Mouse (Mus musculus) embryonic fibroblast, embryonic 13.5 days (primary cell): Measurements from ENCODE around the gene Olfr553. TPM values are rescaled to one million over a fixed set of nuclear protein-coding genes. Genes with fewer than 3 reads are reported as not detected.
A peak's percentile ranks its signal among the peaks of the same experiment; 100 is the strongest.

Source experiments
- H3K27ac ChIP-seq: 2 replicates; pipeline ENCODE4 v1.5.1; 2012; ENCODE audit warnings: low read length, control low read depth, inconsistent platforms; ENCODE audit not compliant: insufficient read depth
- H3K4me1 ChIP-seq: 2 replicates; pipeline ENCODE4 v1.6.1; 2011; ENCODE audit warnings: low read length; ENCODE audit not compliant: control insufficient read depth, insufficient read depth
- H3K4me3 ChIP-seq: 2 replicates; pipeline ENCODE4 v1.5.1; 2011; ENCODE audit warnings: mild to moderate bottlenecking, control low read depth, low read length; ENCODE audit not compliant: insufficient read depth
- CTCF ChIP-seq: IDR thresholded peaks from 2 replicates; pipeline ENCODE4 v1.5.1; 2011; ENCODE audit warnings: mild to moderate bottlenecking, control low read depth, low read length, moderate library complexity, borderline replicate concordance; ENCODE audit not compliant: insufficient read depth
- POLR2A ChIP-seq: IDR thresholded peaks from 2 replicates; pipeline ENCODE4 v1.6.1; 2011; ENCODE audit warnings: low read depth, mild to moderate bottlenecking, control low read depth, low read length, moderate library complexity
- polyA plus RNA-seq: library from polyadenylated mRNA; stranded (reverse); fragments of >200 nt; gene quantifications from 2 replicates; pipeline ENCODE4 v1.2.4, GENCODE M21; 2011; ENCODE audit warnings: low read depth; ENCODE audit not compliant: missing spikeins, insufficient read length

The Olfr553 gene
- polyA plus RNA-seq, 1 experiment = not detected

GRCm38 (mm10) chr7:102591786-102592185, 26.2 kb downstream of the Olfr553 start, which contains the start of gene Olfr551:
Gene Olfr551, minus strand, starts transcription at chr7:102591886.
- Histone ChIP-seq H3K27ac (no peak within 1 kb of the TSS), H3K4me3 (no peak within 1 kb of the TSS), H3K4me1 (no peaks in the 10 kb centered on the region)
- TF ChIP-seq CTCF (no peak), POLR2A (no peak)

DNA sequence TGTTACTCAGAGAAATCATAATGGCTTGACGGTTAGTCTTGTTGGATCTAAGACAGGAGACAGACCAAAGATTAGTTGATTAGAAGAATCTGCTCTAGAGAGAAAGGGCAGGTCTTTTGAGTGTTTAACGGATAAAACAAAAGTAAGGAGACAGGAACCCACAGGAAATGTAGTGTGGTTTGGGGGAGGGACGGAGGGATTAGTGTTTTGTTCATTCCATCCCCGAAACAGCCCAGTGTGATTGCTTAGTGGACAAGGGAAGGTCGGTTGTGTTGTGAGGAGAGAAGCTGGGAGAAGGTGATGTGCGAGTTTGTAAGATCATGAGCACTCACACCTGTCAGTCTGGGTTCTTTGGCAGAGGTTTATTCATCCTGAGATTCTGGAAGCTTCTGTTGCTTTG, 42.0 kb downstream of the Olfr553 start:
- Histone ChIP-seq H3K4me1 (no peaks in the 10 kb centered on the region), H3K27ac (no peak overlapping the region), H3K4me3 (no peak overlapping the region)
- TF ChIP-seq CTCF (no peak), POLR2A (no peak)

DNA sequence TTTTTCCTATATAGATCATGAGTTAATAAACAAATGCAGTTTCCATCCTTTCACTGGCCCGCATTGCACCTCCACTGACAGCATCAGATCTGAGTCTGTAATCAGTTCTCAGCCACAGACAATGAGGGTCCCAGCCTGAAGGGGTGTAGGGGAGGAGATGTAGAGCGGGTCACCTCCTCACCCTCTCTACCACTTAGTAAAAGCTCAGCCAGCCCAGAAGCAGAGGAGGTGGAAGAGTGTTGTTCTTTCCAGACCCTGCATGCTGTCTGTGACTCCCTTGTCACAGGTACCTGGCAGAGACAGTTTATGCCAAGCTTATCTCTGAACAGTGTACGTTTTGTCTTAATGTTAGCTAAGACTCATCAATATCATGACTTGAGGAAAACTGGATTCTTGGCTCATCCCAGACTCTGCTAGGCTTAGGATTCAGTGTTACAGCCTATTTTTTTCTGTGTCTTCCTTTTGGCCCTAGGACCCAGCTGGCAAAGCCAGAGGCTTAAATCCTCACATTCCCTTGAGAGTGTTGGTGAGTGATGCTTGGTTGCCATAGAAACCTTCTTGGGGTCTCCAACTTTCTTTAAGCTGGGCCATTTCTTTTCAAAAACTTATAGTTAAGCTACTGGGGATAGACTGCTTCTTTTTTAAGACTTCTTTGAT, 44.7 kb downstream of the Olfr553 start:
- TF ChIP-seq POLR2A = no peak
- no peak for TF ChIP-seq CTCF
- H3K4me1 ChIP-seq = no peaks in the 10 kb centered on the region
- H3K27ac ChIP-seq = no peak overlapping the region

GRCm38 (mm10) chr7:102571142-102571541, 46.9 kb downstream of the Olfr553 start, which contains the start of gene Olfr550:
Gene Olfr550, plus strand, starts transcription at chr7:102571442.
- TF ChIP-seq POLR2A (no peak), CTCF (no peak)
- H3K4me3 ChIP-seq = no peak within 1 kb of the TSS
- H3K4me1 ChIP-seq = no peaks in the 10 kb centered on the region
- no peak within 1 kb of the TSS for H3K27ac ChIP-seq

More for the DNA sequence above, 44.7 kb downstream of the Olfr553 start:
- no peak overlapping the region for H3K4me3 ChIP-seq

GRCm38 (mm10) chr7:102566219-102566618, 51.8 kb downstream of the Olfr553 start:
- H3K4me1 ChIP-seq = peaks cover 3% of the 10 kb centered on the region; the same call in 1 of the 2 replicates
- no peak overlapping the region for H3K4me3 ChIP-seq
- TF ChIP-seq POLR2A (no peak), CTCF (no peak)
- H3K27ac ChIP-seq = no peak overlapping the region

GRCm38 (mm10) chr7:102564999-102565997, 52.7 kb downstream of the Olfr553 start, which contains the start of gene Trim21:
Gene Trim21, minus strand, starts transcription at chr7:102565486.
- TF ChIP-seq POLR2A (peak; percentile 68), CTCF (no peak)
- H3K4me1 ChIP-seq = peaks cover 3% of the 10 kb centered on the region; the same call in 1 of the 2 replicates
- peak within 1 kb of the TSS; percentile 87 for H3K4me3 ChIP-seq
- H3K27ac ChIP-seq = no peak within 1 kb of the TSS

Other genes starting within 250 kb of the Olfr553 start
- 167 and 222 TPM in 2 replicates for gene Rrm1, start 176.5 kb downstream of the Olfr553 start, polyA plus RNA-seq
- not detected in 2 replicates for gene Olfr543, start 136.5 kb downstream of the Olfr553 start, polyA plus RNA-seq
- gene Olfr544, start 129.9 kb downstream of the Olfr553 start, polyA plus RNA-seq = not detected in 2 replicates
- not detected in 2 replicates for gene Olfr545, start 118.6 kb downstream of the Olfr553 start, polyA plus RNA-seq
- gene Olfr547, start 83.5 kb downstream of the Olfr553 start, polyA plus RNA-seq = not detected in 2 replicates
- not detected in 2 replicates for gene Olfr548-ps1, start 77.3 kb downstream of the Olfr553 start, polyA plus RNA-seq
- not detected in 2 replicates for gene Olfr549, start 68.3 kb downstream of the Olfr553 start, polyA plus RNA-seq
- 8.4 and 8.8 TPM in 2 replicates for gene Trim21, start 52.7 kb downstream of the Olfr553 start, polyA plus RNA-seq
- not detected in 2 replicates for gene Olfr550, start 46.8 kb downstream of the Olfr553 start, polyA plus RNA-seq
- not detected in 2 replicates for gene Olfr551, start 26.3 kb downstream of the Olfr553 start, polyA plus RNA-seq
- not detected in 2 replicates for gene Olfr552, start 20.4 kb downstream of the Olfr553 start, polyA plus RNA-seq
- not detected in 2 replicates for gene Olfr554, start 20.2 kb upstream of the Olfr553 start, polyA plus RNA-seq
- gene Olfr555, start 40.6 kb upstream of the Olfr553 start, polyA plus RNA-seq = not detected in 2 replicates
- gene Olfr556, start 46.7 kb upstream of the Olfr553 start, polyA plus RNA-seq = not detected in 2 replicates
- gene Trim68, start 69.1 kb upstream of the Olfr553 start, polyA plus RNA-seq = 10.0 and 10.6 TPM in 2 replicates
- gene Olfr557, start 77.7 kb upstream of the Olfr553 start, polyA plus RNA-seq = not detected in 2 replicates
- not detected in 2 replicates for gene Olfr558, start 84.0 kb upstream of the Olfr553 start, polyA plus RNA-seq
- not detected in 2 replicates for gene Olfr33, start 100.9 kb upstream of the Olfr553 start, polyA plus RNA-seq
- not detected in 2 replicates for gene Olfr559, start 109.3 kb upstream of the Olfr553 start, polyA plus RNA-seq
- gene Olfr560, start 141.1 kb upstream of the Olfr553 start, polyA plus RNA-seq = not detected in 2 replicates
- gene Olfr78, start 141.3 kb upstream of the Olfr553 start, polyA plus RNA-seq = not detected in 2 replicates
- not detected in 2 replicates for gene Olfr561, start 153.0 kb upstream of the Olfr553 start, polyA plus RNA-seq
- not detected in 2 replicates for gene Olfr564, start 185.3 kb upstream of the Olfr553 start, polyA plus RNA-seq
- gene Olfr566, start 240.5 kb upstream of the Olfr553 start, polyA plus RNA-seq = not detected in 2 replicates